Mouse (Mus musculus) right cerebral cortex, postnatal 14 days (tissue): ENCODE measurements around the gene Cyp24a1.
"Not testable (repeated sequence)": the region's sequence is repeated elsewhere in the genome, so short reads cannot be mapped to it uniquely, and the experiment has no call there.

Experiments
- DNase-seq: peaks from one replicate; pipeline ENCODE4 v3.0.0; 2022

Gene Cyp24a1

DNA sequence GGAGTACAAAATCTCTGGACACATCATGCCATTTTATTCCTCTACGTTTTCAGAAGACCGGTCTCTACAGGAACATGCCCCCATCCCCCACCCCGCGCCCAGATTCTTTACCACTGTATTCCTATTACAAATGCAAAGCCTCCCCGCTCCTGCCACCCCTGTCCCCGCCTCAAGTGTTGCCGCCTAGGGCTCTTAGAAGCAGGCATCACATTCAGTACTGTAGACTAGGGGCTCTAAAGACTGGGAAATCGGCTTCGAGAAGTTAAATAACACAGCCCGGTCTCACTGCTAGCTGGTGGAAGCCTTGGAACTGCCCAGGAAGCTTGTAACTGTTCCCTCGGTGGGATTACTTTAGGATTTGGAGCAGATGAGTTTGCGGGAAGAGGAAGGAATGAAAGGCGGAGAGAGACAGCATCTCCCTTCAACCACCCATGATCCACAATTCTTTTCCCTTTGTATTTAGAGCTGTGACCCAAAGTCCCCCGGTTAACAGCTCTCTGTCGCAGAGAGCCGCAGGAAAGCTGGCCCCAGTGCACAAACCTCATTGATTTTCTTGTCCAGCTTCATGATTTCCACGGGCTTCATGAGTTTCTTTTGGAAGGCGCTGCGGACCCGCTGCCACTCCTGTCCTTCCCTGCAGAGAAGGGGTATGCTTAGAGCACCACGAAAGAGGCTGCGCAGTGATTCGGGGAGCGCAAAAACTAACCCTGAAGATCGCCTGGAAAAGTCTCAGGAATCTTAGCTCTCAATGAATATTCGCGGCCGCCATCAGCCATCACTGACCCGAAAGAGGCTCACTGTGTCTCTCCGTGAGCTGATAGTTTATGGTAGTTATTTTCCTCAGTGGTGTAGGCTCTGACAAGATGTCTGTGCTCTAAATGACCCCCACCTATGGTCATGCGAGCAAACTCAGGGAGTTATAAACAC lies 1.9 kb downstream of the Cyp24a1 start:
- no peak for DNase-seq

DNA sequence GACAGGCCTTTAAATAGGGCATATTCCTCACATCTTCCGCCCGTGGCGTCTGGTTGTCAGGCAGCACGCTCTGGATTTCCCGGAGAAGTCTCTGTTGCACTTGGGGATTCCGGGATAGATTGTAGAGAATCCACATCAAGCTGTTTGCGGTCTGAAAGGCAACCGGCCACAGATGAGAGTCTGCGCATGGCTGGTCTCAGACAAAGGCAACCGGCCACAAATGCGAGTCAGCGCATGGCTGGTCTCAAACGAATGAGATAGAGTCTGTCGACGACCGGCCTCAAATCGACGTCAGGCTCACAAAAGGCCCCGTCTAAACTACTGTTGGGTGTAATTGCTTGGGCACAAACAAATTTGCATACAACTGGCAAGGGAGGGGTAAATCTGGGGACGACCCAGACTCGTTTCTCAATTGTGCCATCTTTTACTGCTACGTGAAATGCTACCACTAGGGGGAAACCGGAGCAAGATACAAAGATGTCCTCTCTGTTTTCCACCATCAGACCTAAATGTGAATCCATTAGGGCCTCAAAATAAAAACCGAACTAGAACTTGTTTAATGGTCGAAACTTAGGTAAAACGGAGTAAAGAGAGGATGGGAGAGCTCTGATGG lies 8.9 kb downstream of the Cyp24a1 start:
- DNase-seq: no peak

DNA sequence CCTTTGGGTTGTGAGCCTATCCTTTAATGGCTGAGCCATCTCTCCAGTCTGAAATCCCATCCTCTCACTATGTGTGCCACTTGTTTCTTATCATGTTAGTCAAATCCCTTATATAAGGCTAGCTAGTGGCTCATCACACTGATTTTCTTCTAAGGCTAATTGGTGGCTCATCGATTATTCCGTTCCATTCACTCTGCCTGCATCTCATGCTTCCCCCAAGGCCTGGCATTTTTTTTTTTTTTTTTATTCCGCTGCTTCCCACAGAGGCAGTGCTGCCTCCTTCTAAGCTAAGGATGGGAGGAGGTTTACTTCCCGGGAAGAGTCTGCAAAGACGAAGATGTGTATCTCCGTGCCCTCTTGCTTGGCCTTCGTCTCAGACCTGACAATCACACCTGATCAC lies 9.7 kb downstream of the Cyp24a1 start:
- DNase-seq: no peak

DNA sequence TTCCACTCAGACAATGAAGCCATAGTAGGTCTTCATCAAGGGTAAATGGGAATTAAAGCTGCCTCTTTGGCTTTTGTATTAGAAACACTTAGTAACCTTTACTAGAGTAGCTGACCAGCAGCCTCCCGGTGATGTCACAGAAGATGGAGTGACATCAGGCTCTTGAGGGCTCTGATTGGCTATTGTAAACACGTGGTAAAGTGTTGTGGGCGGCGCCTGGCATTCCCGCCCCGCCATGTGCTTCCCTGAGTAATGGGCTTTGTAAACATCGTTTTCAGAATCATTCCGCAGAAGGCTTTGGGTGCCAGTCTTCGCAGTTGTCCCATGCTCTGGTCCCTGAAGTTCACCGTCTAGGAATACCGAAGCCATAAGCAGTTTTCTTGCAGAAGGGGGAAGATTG lies 13.0 kb downstream of the Cyp24a1 start:
- no peak for DNase-seq

GRCm38 (mm10) chr2:170482019-170482540 lies 14.9 kb downstream of the Cyp24a1 start:
- DNase-seq: no peak

- DNase-seq: no peak
These were observed 20.3 kb downstream of the Cyp24a1 start for GRCm38 (mm10) chr2:170476643-170477042.

GRCm38 (mm10) chr2:170476215-170476614 lies 20.7 kb downstream of the Cyp24a1 start:
- DNase-seq: no peak

- no peak for DNase-seq
These were observed 21.8 kb downstream of the Cyp24a1 start for GRCm38 (mm10) chr2:170475164-170475563.

- DNase-seq: no peak
These were observed 22.8 kb downstream of the Cyp24a1 start for GRCm38 (mm10) chr2:170474125-170474524.

- no peak for DNase-seq
These were observed 26.4 kb downstream of the Cyp24a1 start for GRCm38 (mm10) chr2:170470591-170470990.

DNA sequence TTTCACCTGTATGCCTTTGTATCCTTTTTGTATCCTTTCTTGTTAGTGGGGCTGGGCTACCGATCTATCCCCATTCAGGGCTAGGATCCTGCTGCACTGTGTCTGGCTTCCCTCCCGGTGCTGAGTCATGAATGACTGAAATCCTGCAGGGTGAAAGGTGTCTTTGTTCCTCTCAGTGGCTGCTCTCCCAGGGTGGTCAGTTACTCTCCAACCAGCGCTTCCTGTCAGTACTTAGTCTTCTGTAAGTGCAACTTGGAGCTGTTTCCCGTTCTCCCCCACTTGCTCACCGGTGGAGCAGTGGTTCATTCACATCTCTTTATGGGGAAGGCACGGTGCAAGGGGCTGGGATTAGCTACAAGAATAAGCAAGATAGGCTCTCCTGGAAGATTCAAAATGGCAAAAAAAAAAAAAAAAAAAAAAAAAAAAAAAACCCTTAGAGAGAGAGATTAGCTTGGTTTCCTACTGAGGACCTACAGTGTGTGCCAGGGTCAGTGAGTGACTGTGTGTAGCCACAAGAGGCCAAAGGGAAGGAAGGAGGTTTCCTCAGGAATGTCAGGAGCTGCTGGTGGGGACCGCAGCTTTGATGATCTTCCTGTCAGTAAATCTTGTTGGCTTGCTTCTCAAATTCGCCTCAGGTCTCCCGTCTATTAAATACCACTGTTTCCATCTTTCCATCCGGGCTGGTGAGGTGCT lies 27.2 kb downstream of the Cyp24a1 start:
- DNase-seq: peak; percentile 36

- peak; percentile 41 for DNase-seq
These were observed 28.9 kb downstream of the Cyp24a1 start for GRCm38 (mm10) chr2:170468009-170468408.

DNA sequence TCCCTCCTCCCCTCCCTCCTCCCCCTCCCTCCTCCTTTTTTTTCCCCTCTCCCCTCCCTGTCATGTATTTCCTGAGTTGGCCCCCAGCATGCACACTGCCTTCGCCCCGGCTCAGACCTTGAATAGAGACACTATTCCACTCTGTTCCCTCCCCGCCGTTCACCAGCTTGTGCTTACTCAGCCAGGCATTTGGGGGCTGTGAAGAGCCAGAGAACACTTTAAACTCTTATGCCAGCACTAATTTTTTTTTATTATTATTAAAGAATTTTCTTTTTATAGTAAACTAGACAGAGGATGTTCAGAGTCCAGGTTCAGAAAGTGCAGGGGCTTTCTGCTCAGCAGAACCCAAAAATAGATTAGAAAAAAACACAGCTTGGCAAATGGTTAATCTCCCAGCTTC lies 32.1 kb downstream of the Cyp24a1 start:
- DNase-seq: peak; percentile 12

GRCm38 (mm10) chr2:170461652-170462051 lies 35.3 kb downstream of the Cyp24a1 start:
- DNase-seq: no peak

- DNase-seq: no peak
These were observed 37.1 kb downstream of the Cyp24a1 start for GRCm38 (mm10) chr2:170459805-170460204.

DNA sequence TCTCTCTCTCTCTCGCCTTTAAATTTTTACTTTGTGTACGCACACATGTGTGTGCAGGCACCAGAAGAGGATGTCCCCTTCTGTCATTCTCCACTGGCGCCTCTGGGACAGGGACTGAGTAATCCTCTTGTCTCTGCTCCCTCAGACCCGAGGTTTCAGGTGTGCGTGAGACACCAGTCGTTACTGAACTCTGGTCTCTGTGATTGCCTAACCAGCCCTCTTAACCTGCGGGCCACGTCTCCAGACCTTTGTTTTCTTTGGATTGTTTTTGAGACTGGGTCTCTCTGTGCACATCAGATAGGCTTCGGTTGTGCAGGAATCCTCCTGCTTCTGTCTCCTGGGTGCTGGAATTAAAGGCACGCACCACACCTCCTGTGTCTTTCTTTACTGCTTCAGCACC lies 37.8 kb downstream of the Cyp24a1 start:
- DNase-seq: no peak

GRCm38 (mm10) chr2:170453809-170454208 lies 43.1 kb downstream of the Cyp24a1 start:
- DNase-seq: not testable (repeated sequence)

GRCm38 (mm10) chr2:170450933-170451332 lies 46.0 kb downstream of the Cyp24a1 start:
- peak; percentile 60 for DNase-seq

DNA sequence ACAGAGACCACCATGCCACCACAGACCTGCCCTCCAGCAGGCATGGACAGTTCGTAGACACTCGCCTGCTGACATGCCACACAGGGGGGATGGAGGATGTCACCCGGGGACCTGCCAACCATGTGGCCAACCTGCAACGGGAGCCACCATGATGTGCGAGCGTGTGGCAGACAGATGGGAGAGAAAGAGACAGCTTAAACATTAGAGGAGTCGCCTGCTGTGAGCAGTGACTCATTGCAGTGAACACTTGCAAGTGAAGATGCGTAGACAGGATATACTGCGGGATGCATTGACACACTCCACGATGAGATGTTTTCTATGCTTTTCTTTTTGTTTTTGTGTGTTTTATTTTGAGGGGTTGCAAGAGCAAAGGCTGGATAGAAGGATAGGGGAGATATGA lies 49.3 kb downstream of the Cyp24a1 start:
- DNase-seq: no peak

DNA sequence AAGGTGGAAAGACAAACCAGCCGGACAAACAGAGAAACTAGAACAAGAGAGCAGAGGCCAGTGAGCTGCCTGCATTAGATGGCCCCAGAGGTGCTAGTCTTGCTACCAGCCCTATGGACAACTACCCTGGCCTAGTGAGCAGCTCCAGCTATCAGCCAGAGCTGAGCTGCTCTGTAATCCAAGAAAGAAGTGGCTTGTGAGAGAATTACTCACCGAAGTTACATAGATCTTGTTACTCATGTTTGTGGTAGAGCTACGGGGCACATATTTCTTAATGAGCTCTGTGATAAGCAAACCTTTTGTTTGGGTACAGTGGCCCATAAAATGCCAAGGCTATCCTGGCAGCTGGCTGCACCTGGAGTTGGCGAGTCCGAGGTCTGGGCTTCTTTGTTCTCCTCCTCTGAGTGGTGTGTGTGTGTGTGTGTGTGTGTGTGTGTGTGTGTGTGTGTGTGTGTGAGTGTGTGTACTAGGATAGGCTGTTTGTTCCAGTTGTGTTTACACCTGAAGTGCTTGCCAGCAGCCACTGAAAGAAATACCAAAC lies 50.0 kb downstream of the Cyp24a1 start:
- DNase-seq: no peak

DNA sequence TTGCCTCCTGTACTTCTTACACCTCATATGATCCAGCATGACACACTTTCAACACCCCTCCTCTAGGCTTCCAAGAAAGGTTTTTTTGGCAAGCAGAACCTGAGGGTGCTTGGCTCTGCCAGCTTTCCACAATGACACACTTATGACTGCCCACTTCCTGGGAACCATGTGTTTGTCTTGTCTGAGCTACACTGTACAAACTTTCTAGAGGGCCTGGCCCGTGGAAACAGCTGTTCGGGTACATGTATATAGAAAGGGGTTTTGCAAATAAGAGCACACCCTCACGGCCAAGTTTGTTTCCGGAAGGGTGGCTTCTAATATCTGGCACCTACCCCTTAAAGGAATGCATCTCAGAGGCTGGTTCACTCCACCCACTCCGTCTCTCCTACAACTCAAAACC lies 51.1 kb downstream of the Cyp24a1 start:
- DNase-seq: no peak

GRCm38 (mm10) chr2:170442535-170442934 lies 54.4 kb downstream of the Cyp24a1 start:
- DNase-seq: peak; percentile 35

DNA sequence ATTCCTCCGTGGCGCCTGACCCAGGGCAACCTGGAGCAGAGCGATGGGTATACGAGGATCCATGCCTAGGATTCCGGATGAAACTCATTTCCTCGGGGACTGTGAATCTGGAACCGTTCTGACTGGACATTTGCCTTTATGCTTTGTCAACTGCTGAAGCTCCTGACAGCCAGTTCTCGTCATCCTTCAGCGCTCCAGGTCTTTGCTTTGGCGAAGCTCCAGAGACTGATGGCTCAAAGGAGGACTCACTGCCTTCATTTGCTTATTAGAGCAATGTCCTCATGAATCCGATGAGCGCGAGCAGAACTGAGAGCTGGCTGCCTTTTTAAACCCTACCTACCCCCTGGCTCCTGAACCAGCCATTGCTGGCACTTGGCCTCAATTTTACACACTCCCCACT lies 58.2 kb downstream of the Cyp24a1 start:
- no peak for DNase-seq
